Mouse (Mus musculus) G1E (cell line): ENCODE data around the gene Car7.

Experiments used
- CTCF ChIP-seq: IDR thresholded peaks from 2 replicates; pipeline ENCODE4 v1.5.1; 2012; ENCODE audit warnings: low read depth, low read length, inconsistent platforms, mixed read lengths
- GATA1 ChIP-seq: IDR thresholded peaks from 2 replicates; pipeline ENCODE4 v1.6.1; 2012; ENCODE audit warnings: borderline replicate concordance, low read length, inconsistent platforms, mixed read lengths
- TAL1 ChIP-seq: conservative IDR thresholded peaks from 2 replicates; pipeline ENCODE4 v1.6.1; 2012; ENCODE audit warnings: low read depth, low read length, inconsistent platforms, mixed read lengths

DNA sequence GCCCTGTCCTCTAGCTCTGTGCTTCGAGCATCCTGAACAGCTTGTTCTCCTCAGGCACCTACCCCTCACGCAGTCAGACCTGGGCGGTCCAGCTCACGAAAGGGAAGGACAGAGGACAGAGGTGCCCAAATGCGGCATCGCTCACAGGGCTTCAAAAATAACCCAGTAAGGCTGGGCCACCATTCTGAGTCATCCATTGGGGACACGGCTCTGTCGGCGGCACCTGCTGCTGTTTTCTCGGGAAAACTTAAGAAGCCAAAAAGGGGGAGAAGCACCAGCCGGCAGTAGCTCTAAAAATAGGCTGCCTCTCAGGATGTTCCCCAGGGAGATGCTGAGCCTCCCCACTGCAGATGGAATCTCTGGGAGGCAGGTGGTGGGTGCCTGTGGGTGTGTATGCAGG lies 7.7 kb downstream of the Car7 start:
- TF ChIP-seq CTCF: no peak
- no peak for TF ChIP-seq TAL1
- no peak for TF ChIP-seq GATA1
